Mouse (Mus musculus): ENCODE data around the gene Tle3. TPM values are rescaled to one million over a fixed set of nuclear protein-coding genes. Genes with fewer than 3 reads are reported as not detected.

The Tle3 gene
- 15.9 and 18.8 TPM in 2 replicates for polyA plus RNA-seq (2015; fragmentation: Nextera tagmentation; extraction: Ambion mirVana)

DNA sequence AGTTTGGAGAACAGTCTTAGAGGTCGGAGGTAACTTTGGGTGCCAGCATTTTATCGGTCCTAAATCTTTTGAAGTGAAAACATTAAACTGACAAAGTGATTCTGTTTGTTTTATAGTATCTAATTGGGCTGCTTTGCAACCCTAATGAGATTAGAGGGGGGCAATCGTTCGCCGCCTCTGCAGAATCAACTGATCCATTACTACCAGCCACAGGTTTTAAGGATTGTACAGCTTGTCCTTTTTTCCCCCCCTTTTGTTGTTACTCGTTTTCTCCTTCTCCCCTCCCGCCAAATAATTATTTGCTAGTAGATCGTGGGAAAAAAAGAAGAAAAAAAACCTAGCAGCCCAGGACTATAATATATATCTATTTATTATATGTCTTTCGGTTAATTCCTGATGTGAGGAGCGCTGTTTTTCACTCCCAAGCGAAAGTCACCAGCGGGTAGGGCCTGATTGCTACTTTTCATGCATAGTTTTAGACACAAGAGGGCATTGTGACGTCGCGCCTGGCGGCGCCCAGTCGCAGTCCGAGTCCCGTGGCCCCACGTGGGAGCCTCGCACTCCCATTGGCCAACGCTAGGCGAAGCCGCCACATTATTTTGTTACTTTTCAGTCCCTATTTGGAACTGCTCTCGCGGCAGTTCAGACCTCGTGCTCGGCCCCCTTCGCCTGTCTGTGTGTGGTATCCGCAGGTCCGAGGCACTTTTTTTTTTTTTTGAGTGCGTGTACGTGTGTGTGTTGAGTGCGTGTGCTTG lies at the start of gene Tle3:
TSS of gene Tle3 (plus strand) at position 612 of the 755 bp plus-strand sequence.
- H3K27ac ChIP-seq (ENCODE audit: low read length) = peak within 1 kb of the TSS; percentile 95
- H3K9ac ChIP-seq (ENCODE audit: low read depth, low read length) = peak within 1 kb of the TSS; percentile 96
- ATAC-seq = peak; percentile 72
- under 1% methylated on average over 35 of the region's 35 CpGs for WGBS
- H3K27me3 ChIP-seq (replicated peaks; ENCODE audit: control insufficient read depth, insufficient read depth, low read length) = no peaks in the 10 kb centered on the region
- H3K4me1 ChIP-seq (ENCODE audit: control insufficient read depth, insufficient read depth, low read length) = peaks cover 53% of the 10 kb centered on the region
- no peaks in the 10 kb centered on the region for H3K36me3 ChIP-seq (ENCODE audit: control insufficient read depth, insufficient read depth, low read length)
- peak within 1 kb of the TSS; percentile 97 for H3K4me2 ChIP-seq (ENCODE audit: low read depth, low read length)
- H3K9me3 ChIP-seq (ENCODE audit: control insufficient read depth, low read length) = no peaks in the 10 kb centered on the region
- H3K4me3 ChIP-seq (ENCODE audit: low read length) = peak within 1 kb of the TSS; percentile 86

DNA sequence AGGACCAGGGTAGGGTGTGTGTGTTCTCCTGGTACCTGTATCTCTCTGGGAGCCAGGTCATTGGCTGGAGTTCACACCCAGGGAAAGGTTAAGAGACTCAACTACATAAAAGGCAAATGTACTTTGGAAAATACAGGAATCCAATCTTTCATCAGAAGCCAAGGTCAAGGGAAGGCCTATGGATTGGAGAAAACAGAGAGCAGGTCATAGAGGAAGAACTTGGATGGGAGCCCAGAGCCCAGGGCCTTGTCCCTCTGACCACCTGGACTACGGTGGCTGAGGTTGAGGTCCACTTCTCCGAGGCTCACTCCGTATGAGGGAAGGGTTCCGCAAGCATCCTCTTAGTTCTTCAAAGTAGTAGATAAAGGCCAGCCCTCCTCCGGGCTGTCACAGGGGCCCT lies 48.9 kb upstream of the Tle3 start:
- Histone ChIP-seq H3K4me1 (ENCODE audit: control insufficient read depth, insufficient read depth, low read length) (peaks cover 22% of the 10 kb centered on the region), H3K4me2 (ENCODE audit: low read depth, low read length) (no peak overlapping the region), H3K36me3 (ENCODE audit: control insufficient read depth, insufficient read depth, low read length) (no peaks in the 10 kb centered on the region), H3K27ac (ENCODE audit: low read length) (no peak overlapping the region), H3K4me3 (ENCODE audit: low read length) (no peak overlapping the region), H3K9ac (ENCODE audit: low read depth, low read length) (no peak overlapping the region), H3K9me3 (ENCODE audit: control insufficient read depth, low read length) (no peaks in the 10 kb centered on the region), H3K27me3 (replicated peaks; ENCODE audit: control insufficient read depth, insufficient read depth, low read length) (no peaks in the 10 kb centered on the region; the same call in 1 of the 2 replicates)
- ATAC-seq = no peak
- WGBS = 64% methylated on average over 5 of the region's 5 CpGs

DNA sequence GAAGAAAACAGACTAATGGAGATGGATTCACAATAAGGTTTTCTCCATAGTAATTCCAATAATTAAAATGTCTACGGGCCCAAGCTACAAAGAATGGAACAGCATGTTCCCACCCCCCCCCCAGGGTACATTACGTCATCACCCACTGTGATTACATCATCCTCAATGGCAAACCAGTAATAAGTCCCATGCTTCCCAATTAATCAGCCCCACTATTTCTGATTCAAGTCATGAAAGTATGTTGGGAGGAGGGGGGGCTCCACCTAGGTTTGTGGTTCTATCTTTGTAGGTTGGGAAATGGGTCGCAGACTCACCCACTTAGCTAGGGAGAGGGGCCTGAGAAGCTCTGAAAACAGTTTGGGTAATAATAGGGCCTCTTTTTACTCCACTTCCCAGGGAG lies 48.3 kb upstream of the Tle3 start:
- Histone ChIP-seq H3K9ac (ENCODE audit: low read depth, low read length) (no peak overlapping the region), H3K9me3 (ENCODE audit: control insufficient read depth, low read length) (no peaks in the 10 kb centered on the region), H3K4me3 (ENCODE audit: low read length) (no peak overlapping the region), H3K27me3 (replicated peaks; ENCODE audit: control insufficient read depth, insufficient read depth, low read length) (no peaks in the 10 kb centered on the region; the same call in 1 of the 2 replicates), H3K27ac (ENCODE audit: low read length) (no peak overlapping the region), H3K4me2 (ENCODE audit: low read depth, low read length) (no peak overlapping the region), H3K4me1 (ENCODE audit: control insufficient read depth, insufficient read depth, low read length) (peaks cover 22% of the 10 kb centered on the region), H3K36me3 (ENCODE audit: control insufficient read depth, insufficient read depth, low read length) (no peaks in the 10 kb centered on the region)
- no peak for ATAC-seq
- 59% methylated on average over 3 of the region's 3 CpGs for WGBS

DNA sequence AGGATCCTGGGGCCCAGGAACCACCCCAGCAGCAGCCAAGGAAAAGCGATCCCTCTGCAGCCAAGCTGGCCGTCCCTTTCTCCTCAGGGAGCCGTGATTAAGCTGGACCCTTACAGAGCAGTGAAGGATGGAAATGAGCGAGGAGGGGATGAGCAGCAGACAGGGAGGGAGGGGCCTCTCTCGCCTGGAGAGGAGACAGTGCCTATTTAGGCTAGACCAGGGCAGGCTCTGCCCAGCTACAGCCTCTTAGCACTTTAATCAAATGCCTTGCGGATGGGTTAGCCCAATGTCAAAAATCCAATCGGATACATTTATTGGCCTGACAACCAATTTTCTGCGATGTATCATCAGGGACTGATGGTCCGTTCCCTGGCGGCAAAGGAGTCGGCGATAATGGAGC lies 47.8 kb upstream of the Tle3 start:
- no peak for ATAC-seq
- Histone ChIP-seq H3K4me1 (ENCODE audit: control insufficient read depth, insufficient read depth, low read length) (peaks cover 22% of the 10 kb centered on the region), H3K36me3 (ENCODE audit: control insufficient read depth, insufficient read depth, low read length) (no peaks in the 10 kb centered on the region), H3K27me3 (replicated peaks; ENCODE audit: control insufficient read depth, insufficient read depth, low read length) (no peaks in the 10 kb centered on the region; the same call in 1 of the 2 replicates), H3K4me3 (ENCODE audit: low read length) (no peak overlapping the region), H3K4me2 (ENCODE audit: low read depth, low read length) (no peak overlapping the region), H3K27ac (ENCODE audit: low read length) (no peak overlapping the region), H3K9me3 (ENCODE audit: control insufficient read depth, low read length) (no peaks in the 10 kb centered on the region), H3K9ac (ENCODE audit: low read depth, low read length) (no peak overlapping the region)
- WGBS = 49% methylated on average over 12 of the region's 12 CpGs

DNA sequence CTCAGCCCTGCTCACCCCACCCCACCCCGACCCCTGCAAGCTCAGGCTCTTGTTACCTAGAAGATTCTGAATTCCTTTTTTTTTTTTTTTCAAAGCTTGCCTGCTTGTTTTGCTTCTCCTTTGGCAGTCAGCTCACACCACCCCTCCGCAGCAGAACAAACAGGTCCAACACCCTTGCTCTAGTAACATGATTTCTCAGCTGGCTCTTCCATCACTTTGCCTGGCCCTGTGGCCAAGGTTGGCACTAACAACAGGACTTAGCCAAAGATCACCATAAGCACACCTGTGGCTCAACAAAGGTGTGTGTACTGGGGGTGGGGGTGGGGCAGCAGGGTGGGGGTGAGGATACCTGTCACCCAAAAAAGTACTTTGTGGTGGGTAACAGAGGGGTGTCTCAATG lies 47.2 kb upstream of the Tle3 start:
- Histone ChIP-seq H3K27me3 (replicated peaks; ENCODE audit: control insufficient read depth, insufficient read depth, low read length) (no peaks in the 10 kb centered on the region; the same call in 1 of the 2 replicates), H3K9ac (ENCODE audit: low read depth, low read length) (no peak overlapping the region), H3K27ac (ENCODE audit: low read length) (no peak overlapping the region), H3K9me3 (ENCODE audit: control insufficient read depth, low read length) (no peaks in the 10 kb centered on the region), H3K36me3 (ENCODE audit: control insufficient read depth, insufficient read depth, low read length) (no peaks in the 10 kb centered on the region), H3K4me1 (ENCODE audit: control insufficient read depth, insufficient read depth, low read length) (peaks cover 22% of the 10 kb centered on the region), H3K4me2 (ENCODE audit: low read depth, low read length) (no peak overlapping the region), H3K4me3 (ENCODE audit: low read length) (no peak overlapping the region)
- 54% methylated on average over 2 of the region's 2 CpGs for whole genome bisulfite sequencing
- no peak for ATAC-seq

DNA sequence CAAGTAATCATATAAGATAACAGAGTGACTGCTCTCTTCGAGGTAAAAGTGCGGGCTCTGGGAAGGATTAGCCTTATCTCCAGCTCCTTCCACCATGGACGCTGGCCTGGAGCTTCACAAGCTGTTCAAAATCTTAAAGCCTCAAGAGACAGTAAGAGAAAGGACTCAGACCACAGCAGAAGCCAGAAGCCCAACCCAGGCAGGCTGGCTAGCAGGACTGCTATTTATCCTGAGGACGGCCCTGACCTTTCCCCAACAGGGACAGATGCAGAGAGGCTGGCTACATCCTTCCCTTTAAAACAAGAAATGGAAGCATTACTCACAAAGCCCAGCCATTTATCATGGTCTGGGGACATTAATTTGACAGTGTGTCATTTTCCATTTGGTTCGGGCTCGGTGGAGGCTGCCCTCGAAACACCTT lies 46.2 kb upstream of the Tle3 start:
- H3K9ac ChIP-seq (ENCODE audit: low read depth, low read length) = no peak overlapping the region
- 20% methylated on average over 7 of the region's 7 CpGs for WGBS

DNA sequence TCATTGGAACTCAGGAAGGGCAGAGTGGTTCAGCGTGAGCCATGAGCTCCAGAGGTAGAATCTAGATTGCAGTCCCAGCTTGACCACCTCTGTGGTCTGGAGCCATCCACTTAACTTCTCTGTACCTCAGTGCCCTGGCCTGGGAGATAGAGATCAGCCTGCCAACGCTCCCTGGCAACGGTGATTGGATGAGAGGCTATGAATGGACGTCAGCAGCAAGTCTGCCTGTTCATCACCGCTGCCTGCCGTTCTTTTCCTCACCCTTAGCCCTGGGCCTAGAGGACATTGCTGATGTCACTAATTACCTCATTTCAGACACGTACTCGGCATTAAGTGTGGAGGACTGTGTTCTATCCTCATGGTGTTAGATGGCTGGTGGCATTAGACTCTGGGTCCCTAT lies 45.2 kb upstream of the Tle3 start:
- Histone ChIP-seq H3K9ac (ENCODE audit: low read depth, low read length) (no peak overlapping the region), H3K36me3 (ENCODE audit: control insufficient read depth, insufficient read depth, low read length) (no peaks in the 10 kb centered on the region), H3K4me3 (ENCODE audit: low read length) (no peak overlapping the region), H3K9me3 (ENCODE audit: control insufficient read depth, low read length) (no peaks in the 10 kb centered on the region), H3K27me3 (replicated peaks; ENCODE audit: control insufficient read depth, insufficient read depth, low read length) (no peaks in the 10 kb centered on the region; the same call in 1 of the 2 replicates), H3K4me1 (ENCODE audit: control insufficient read depth, insufficient read depth, low read length) (peaks cover 17% of the 10 kb centered on the region), H3K27ac (ENCODE audit: low read length) (no peak overlapping the region), H3K4me2 (ENCODE audit: low read depth, low read length) (no peak overlapping the region)
- WGBS = 78% methylated on average over 8 of the region's 8 CpGs
- no peak for ATAC-seq

More for the DNA sequence above, 46.2 kb upstream of the Tle3 start:
- H3K9me3 ChIP-seq (ENCODE audit: control insufficient read depth, low read length) = no peaks in the 10 kb centered on the region
- H3K4me2 ChIP-seq (ENCODE audit: low read depth, low read length) = no peak overlapping the region
- H3K4me1 ChIP-seq (ENCODE audit: control insufficient read depth, insufficient read depth, low read length) = peaks cover 22% of the 10 kb centered on the region
- H3K36me3 ChIP-seq (ENCODE audit: control insufficient read depth, insufficient read depth, low read length) = no peaks in the 10 kb centered on the region
- H3K27ac ChIP-seq (ENCODE audit: low read length) = no peak overlapping the region
- ATAC-seq = no peak
- no peaks in the 10 kb centered on the region; the same call in 1 of the 2 replicates for H3K27me3 ChIP-seq (replicated peaks; ENCODE audit: control insufficient read depth, insufficient read depth, low read length)
- no peak overlapping the region for H3K4me3 ChIP-seq (ENCODE audit: low read length)

DNA sequence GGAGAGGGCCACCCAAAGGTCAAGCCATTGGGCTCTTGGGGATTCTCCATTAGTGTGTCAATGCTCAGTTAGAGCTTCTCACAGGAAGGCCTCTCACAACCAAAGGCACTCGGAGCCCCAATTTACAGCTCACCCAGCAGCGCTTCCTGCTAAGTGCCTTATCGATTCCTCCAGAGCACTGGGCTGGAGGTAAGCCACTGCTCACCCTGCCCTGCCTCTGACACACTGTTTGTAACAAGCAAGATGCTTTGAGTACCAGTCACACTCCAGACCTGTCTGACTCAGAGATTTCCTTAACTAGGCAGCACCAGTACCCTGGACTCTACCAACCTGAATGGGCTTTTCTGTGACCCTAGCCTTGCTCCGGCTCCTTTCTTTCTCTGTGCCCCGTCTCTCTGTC lies 44.0 kb upstream of the Tle3 start:
- Histone ChIP-seq H3K4me3 (ENCODE audit: low read length) (no peak overlapping the region), H3K9ac (ENCODE audit: low read depth, low read length) (no peak overlapping the region), H3K36me3 (ENCODE audit: control insufficient read depth, insufficient read depth, low read length) (no peaks in the 10 kb centered on the region), H3K27me3 (replicated peaks; ENCODE audit: control insufficient read depth, insufficient read depth, low read length) (no peaks in the 10 kb centered on the region), H3K27ac (ENCODE audit: low read length) (no peak overlapping the region), H3K9me3 (ENCODE audit: control insufficient read depth, low read length) (no peaks in the 10 kb centered on the region), H3K4me2 (ENCODE audit: low read depth, low read length) (no peak overlapping the region), H3K4me1 (ENCODE audit: control insufficient read depth, insufficient read depth, low read length) (peaks cover 17% of the 10 kb centered on the region)
- no peak for ATAC-seq
- 80% methylated on average over 5 of the region's 5 CpGs for WGBS

DNA sequence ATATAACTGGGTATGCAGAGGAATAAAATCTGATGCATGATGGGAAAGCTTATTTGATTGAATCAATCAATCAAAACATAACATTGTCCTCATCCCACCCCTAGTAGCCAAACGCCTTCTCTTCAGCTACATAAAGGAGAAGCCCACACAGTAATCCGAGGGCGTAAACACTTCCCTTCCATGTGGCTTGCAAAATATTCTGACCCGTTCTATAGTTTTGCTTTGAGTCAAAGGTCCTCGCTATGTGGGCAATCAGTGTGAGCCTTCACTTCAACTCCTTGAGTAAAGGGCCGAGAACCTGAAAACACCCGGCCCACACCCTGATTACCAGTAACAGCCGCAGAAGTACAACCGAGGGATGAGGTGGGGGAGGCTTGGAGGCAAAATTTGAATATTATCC lies 41.4 kb upstream of the Tle3 start:
- Histone ChIP-seq H3K4me2 (ENCODE audit: low read depth, low read length) (no peak overlapping the region), H3K9ac (ENCODE audit: low read depth, low read length) (no peak overlapping the region), H3K4me3 (ENCODE audit: low read length) (no peak overlapping the region), H3K27me3 (replicated peaks; ENCODE audit: control insufficient read depth, insufficient read depth, low read length) (no peaks in the 10 kb centered on the region), H3K4me1 (ENCODE audit: control insufficient read depth, insufficient read depth, low read length) (peaks cover 6% of the 10 kb centered on the region), H3K36me3 (ENCODE audit: control insufficient read depth, insufficient read depth, low read length) (no peaks in the 10 kb centered on the region), H3K27ac (ENCODE audit: low read length) (no peak overlapping the region), H3K9me3 (ENCODE audit: control insufficient read depth, low read length) (no peaks in the 10 kb centered on the region)
- 87% methylated on average over 9 of the region's 9 CpGs for WGBS
- no peak for ATAC-seq

Data from intestine, embryonic 16.5 days (tissue).